In genomic region chr11:89774913-89775312, GRCm38 (mm10) we compare ENCODE assay signal across 39 mouse cellular contexts. TPM values are rescaled to one million over a fixed set of nuclear protein-coding genes. Genes with fewer than 3 reads are reported as not detected.
"Had no signal": no experiment of that assay in that cellular context is flagged by ENCODE, and none has a peak within 500 bp of the region (broad histone marks: within the 10 kb centered on the region; RNA-seq: fewer than 3 reads in every experiment).

No protein-coding gene starts in this region.

- H3K27ac ChIP-seq: limb, embryonic 10.5 days; limb, embryonic 12.5 days; limb, embryonic 13.5 days; limb, embryonic 15.5 days; liver, embryonic 12.5 days; liver, embryonic 13.5 days; liver, embryonic 14.5 days; liver, embryonic 15.5 days; lung, embryonic 15.5 days; macrophage; midbrain, embryonic 10.5 days; midbrain, embryonic 12.5 days; midbrain, embryonic 13.5 days; midbrain, embryonic 15.5 days; neural tube, embryonic 12.5 days; neural tube, embryonic 13.5 days had no signal

- H3K27me3 ChIP-seq: limb, embryonic 15.5 days; liver, embryonic 12.5 days; liver, embryonic 13.5 days; liver, embryonic 15.5 days; lung, embryonic 15.5 days; megakaryocyte, embryonic 14.5 days; midbrain, embryonic 13.5 days; midbrain, embryonic 15.5 days; neural tube, embryonic 12.5 days; neural tube, embryonic 13.5 days had no signal

- H3K36me3 ChIP-seq: limb, embryonic 10.5 days; limb, embryonic 12.5 days; limb, embryonic 13.5 days; limb, embryonic 15.5 days; liver, embryonic 12.5 days; liver, embryonic 13.5 days; liver, embryonic 15.5 days; lung, embryonic 15.5 days; midbrain, embryonic 10.5 days; midbrain, embryonic 12.5 days; midbrain, embryonic 13.5 days; midbrain, embryonic 15.5 days; neural tube, embryonic 12.5 days; neural tube, embryonic 13.5 days had no signal

- H3K4me1 ChIP-seq: liver, embryonic 12.5 days; liver, embryonic 13.5 days; liver, embryonic 15.5 days; lung, embryonic 15.5 days; megakaryocyte, embryonic 14.5 days; midbrain, embryonic 13.5 days; neural tube, embryonic 12.5 days; neural tube, embryonic 13.5 days had no signal

- ATAC-seq: liver, embryonic 12.5 days; liver, postnatal 0 days; lung, postnatal 0 days; midbrain, embryonic 13.5 days; midbrain, embryonic 15.5 days; midbrain, embryonic 16.5 days had no signal

- H3K9ac ChIP-seq: limb, embryonic 12.5 days; limb, embryonic 13.5 days; limb, embryonic 15.5 days; liver, embryonic 12.5 days; liver, embryonic 13.5 days; liver, embryonic 14.5 days; liver, embryonic 15.5 days; liver, postnatal 0 days; lung, embryonic 14.5 days; lung, embryonic 15.5 days; midbrain, embryonic 12.5 days; midbrain, embryonic 13.5 days; midbrain, embryonic 15.5 days; neural tube, embryonic 12.5 days; neural tube, embryonic 13.5 days had no signal

- H3K4me2 ChIP-seq: limb, embryonic 12.5 days; limb, embryonic 13.5 days; limb, embryonic 15.5 days; liver, embryonic 11.5 days; liver, embryonic 12.5 days; liver, embryonic 13.5 days; liver, embryonic 15.5 days; lung, embryonic 14.5 days; lung, embryonic 15.5 days; midbrain, embryonic 11.5 days; midbrain, embryonic 12.5 days; midbrain, embryonic 13.5 days; midbrain, embryonic 15.5 days; neural tube, embryonic 12.5 days; neural tube, embryonic 13.5 days had no signal

- H3K9me3 ChIP-seq: limb, embryonic 10.5 days; limb, embryonic 12.5 days; limb, embryonic 13.5 days; limb, embryonic 15.5 days; liver, embryonic 12.5 days; liver, embryonic 13.5 days; liver, embryonic 15.5 days; lung, embryonic 15.5 days; midbrain, embryonic 10.5 days; midbrain, embryonic 12.5 days; midbrain, embryonic 13.5 days; midbrain, embryonic 15.5 days; neural tube, embryonic 12.5 days; neural tube, embryonic 13.5 days had no signal

- DNase-seq: left cerebral cortex, postnatal 4 days; liver; liver, embryonic 13.5 days; liver, postnatal 0 days; lung, adult 18-20 months; lung, adult 2 months; lung, embryonic 14.5 days; lung, postnatal 10 days; lung, postnatal 14 days; lung, postnatal 36 days; lung, postnatal 4 days; midbrain, embryonic 14.5 days had no signal

- H3K4me3 ChIP-seq: limb, embryonic 10.5 days; limb, embryonic 12.5 days; limb, embryonic 13.5 days; limb, embryonic 15.5 days; liver, embryonic 12.5 days; liver, embryonic 13.5 days; liver, embryonic 15.5 days; lung, embryonic 15.5 days; megakaryocyte, embryonic 14.5 days; midbrain, embryonic 10.5 days; midbrain, embryonic 12.5 days; midbrain, embryonic 13.5 days; midbrain, embryonic 15.5 days; myocyte; neural tube, embryonic 12.5 days; neural tube, embryonic 13.5 days had no signal

RNA-seq across cellular contexts. Expression of gene Ankfn1, which starts 2.5 kb away (rescaled TPM):
- total RNA-seq: liver, adult 2 months; megakaryocyte progenitor cell, adult 5-6 weeks; megakaryocyte, adult 5-6 weeks; megakaryocyte-erythroid progenitor cell, adult 5-6 weeks; monocyte, adult 5-6 weeks had no signal
- polyA plus RNA-seq: limb, embryonic 10.5 days; liver, adult 2 months; liver, embryonic 11.5 days; liver, embryonic 12.5 days; liver, embryonic 14.5 days; liver, embryonic 15.5 days; liver, embryonic 16.5 days; liver, postnatal 0 days; macrophage had no signal
